Mouse (Mus musculus) liver, embryonic 12.5 days (tissue): ENCODE measurements around the gene Mfap2. TPM values are rescaled to one million over a fixed set of nuclear protein-coding genes. Genes with fewer than 3 reads are reported as not detected.

ENCODE experiments used
- ATAC-seq: fragments of 200-750 bp; cut with Nextera tagmentation; 2 replicates; pipeline ENCODE4 v1.8.0; 2017; ENCODE audit warnings: moderate number of reproducible peaks, mild to moderate bottlenecking, moderate library complexity
- H3K27ac ChIP-seq: fragments of 300-500 bp; sonication (generic); 2 replicates; pipeline ENCODE4 v1.5.1; 2016; ENCODE audit warnings: mild to moderate bottlenecking
- H3K27me3 ChIP-seq: fragments of 300-500 bp; sonication (generic); replicated peaks from 2 replicates; pipeline ENCODE4 v1.6.1; 2016; ENCODE audit warnings: mild to moderate bottlenecking, moderate library complexity
- H3K36me3 ChIP-seq: fragments of 300-500 bp; sonication (generic); 2 replicates; pipeline ENCODE4 v1.6.1; 2016; ENCODE audit warnings: mild to moderate bottlenecking, moderate library complexity
- H3K4me1 ChIP-seq: fragments of 300-500 bp; sonication (generic); 2 replicates; pipeline ENCODE4 v1.6.1; 2016
- H3K4me2 ChIP-seq: fragments of 300-500 bp; sonication (generic); 2 replicates; pipeline ENCODE4 v1.6.1; 2016; ENCODE audit warnings: mild to moderate bottlenecking, moderate library complexity
- H3K4me3 ChIP-seq: fragments of 300-500 bp; sonication (generic); 2 replicates; pipeline ENCODE4 v1.5.1; 2016; ENCODE audit warnings: mild to moderate bottlenecking, moderate library complexity
- H3K9ac ChIP-seq: fragments of 300-500 bp; sonication (generic); 2 replicates; pipeline ENCODE4 v1.6.1; 2016; ENCODE audit warnings: mild to moderate bottlenecking, moderate library complexity
- H3K9me3 ChIP-seq: fragments of 300-500 bp; sonication (generic); replicated peaks from 2 replicates; pipeline ENCODE4 v1.6.1; 2016; ENCODE audit warnings: mild to moderate bottlenecking, moderate library complexity
- WGBS: fragments of 180-500 bp; shearing (Covaris S2); methylation state at CpG from one replicate; pipeline ENCODE4 v1.1.7; 2016; ENCODE audit not compliant: insufficient replicate concordance; 5-methylcytosine and 5-hydroxymethylcytosine counted together
- polyA plus RNA-seq: library from polyadenylated mRNA; unstranded; fragments of >200 nt; fragmentation: Nextera tagmentation; extraction: Ambion mirVana; gene quantifications from 2 replicates; pipeline ENCODE4 v1.2.1, GENCODE M21; 2016

The Mfap2 gene
- polyA plus RNA-seq, 1 experiment from 2014 or later = 40.7 TPM

- Histone ChIP-seq H3K36me3 (peaks cover 26% of the 10 kb centered on the region), H3K27me3 (no peaks in the 10 kb centered on the region; the same call in 1 of the 2 replicates), H3K4me2 (no peak overlapping the region), H3K4me1 (peaks cover 37% of the 10 kb centered on the region), H3K9ac (no peak overlapping the region), H3K4me3 (no peak overlapping the region), H3K27ac (no peak overlapping the region), H3K9me3 (no peaks in the 10 kb centered on the region)
- ATAC-seq = no peak
- WGBS = 80% methylated on average over 14 of the region's 14 CpGs
Observed at GRCm38 (mm10) chr4:140989447-140989846, 20.8 kb upstream of the Mfap2 start.

- Histone ChIP-seq H3K9ac (no peak overlapping the region), H3K4me2 (no peak overlapping the region), H3K9me3 (no peaks in the 10 kb centered on the region), H3K27me3 (no peaks in the 10 kb centered on the region), H3K4me3 (no peak overlapping the region), H3K27ac (no peak overlapping the region), H3K4me1 (peaks cover 34% of the 10 kb centered on the region), H3K36me3 (peaks cover 54% of the 10 kb centered on the region)
- ATAC-seq = no peak
- 83% methylated on average over 20 of the region's 20 CpGs for WGBS
Observed at GRCm38 (mm10) chr4:140992215-140992614, 18.0 kb upstream of the Mfap2 start.

- H3K36me3 ChIP-seq = peaks cover 67% of the 10 kb centered on the region
- no peak for ATAC-seq
- H3K9ac ChIP-seq = no peak overlapping the region
- no peaks in the 10 kb centered on the region for H3K27me3 ChIP-seq
- H3K9me3 ChIP-seq = no peaks in the 10 kb centered on the region
- H3K4me1 ChIP-seq = peaks cover 23% of the 10 kb centered on the region
- no peak overlapping the region for H3K4me2 ChIP-seq
- 80% methylated on average over 8 of the region's 8 CpGs for WGBS
- no peak overlapping the region for H3K4me3 ChIP-seq
- no peak overlapping the region for H3K27ac ChIP-seq
Observed at GRCm38 (mm10) chr4:140993846-140994245, 16.4 kb upstream of the Mfap2 start.

GRCm38 (mm10) chr4:140995811-140996210, 14.4 kb upstream of the Mfap2 start:
- Histone ChIP-seq H3K4me3 (no peak overlapping the region), H3K4me2 (no peak overlapping the region), H3K27me3 (no peaks in the 10 kb centered on the region), H3K9ac (no peak overlapping the region), H3K27ac (no peak overlapping the region), H3K4me1 (peaks cover 16% of the 10 kb centered on the region), H3K9me3 (no peaks in the 10 kb centered on the region), H3K36me3 (peaks cover 84% of the 10 kb centered on the region)
- no peak for ATAC-seq
- WGBS = 74% methylated on average over 8 of the region's 8 CpGs

- no peak overlapping the region; the same call in 1 of the 2 replicates for H3K9ac ChIP-seq
- H3K4me2 ChIP-seq = 0 out of 2 replicates have a peak overlapping the region, but pooled peaks have one; percentile 4
- peaks cover 93% of the 10 kb centered on the region for H3K36me3 ChIP-seq
- H3K27me3 ChIP-seq = no peaks in the 10 kb centered on the region
- no peak overlapping the region for H3K27ac ChIP-seq
- 39% methylated on average over 9 of the region's 9 CpGs for WGBS
- no peaks in the 10 kb centered on the region for H3K9me3 ChIP-seq
- no peak overlapping the region for H3K4me3 ChIP-seq
- peaks cover 16% of the 10 kb centered on the region for H3K4me1 ChIP-seq
- ATAC-seq = peak; percentile 66
Observed at GRCm38 (mm10) chr4:140996812-140997211, 13.4 kb upstream of the Mfap2 start.

GRCm38 (mm10) chr4:141005983-141006382, 4.2 kb upstream of the Mfap2 start:
- no peak for ATAC-seq
- Histone ChIP-seq H3K4me3 (no peak overlapping the region), H3K9ac (no peak overlapping the region), H3K4me1 (peaks cover 25% of the 10 kb centered on the region), H3K9me3 (no peaks in the 10 kb centered on the region), H3K27me3 (peaks cover 17% of the 10 kb centered on the region), H3K27ac (peak overlapping the region; percentile 36; the same call in 1 of the 2 replicates), H3K4me2 (no peak overlapping the region), H3K36me3 (peaks cover 68% of the 10 kb centered on the region)
- 77% methylated on average over 13 of the region's 13 CpGs for WGBS

- Histone ChIP-seq H3K4me1 (peaks cover 27% of the 10 kb centered on the region), H3K4me3 (no peak overlapping the region), H3K27ac (peak overlapping the region; percentile 19; the same call in 1 of the 2 replicates), H3K27me3 (peaks cover 38% of the 10 kb centered on the region), H3K36me3 (peaks cover 48% of the 10 kb centered on the region), H3K4me2 (peak overlapping the region; percentile 15; the same call in 1 of the 2 replicates), H3K9me3 (no peaks in the 10 kb centered on the region), H3K9ac (no peak overlapping the region)
- peak; percentile 85 for ATAC-seq
- 42% methylated on average over 8 of the region's 8 CpGs for WGBS
Observed at GRCm38 (mm10) chr4:141008028-141008427, 2.2 kb upstream of the Mfap2 start.

GRCm38 (mm10) chr4:141010526-141010925, 308 bp downstream of the Mfap2 start:
- H3K9me3 ChIP-seq = no peaks in the 10 kb centered on the region
- 4% methylated on average over 26 of the region's 26 CpGs for WGBS
- ATAC-seq = no peak

GRCm38 (mm10) chr4:141010941-141011429, 767 bp downstream of the Mfap2 start:
- peaks cover 45% of the 10 kb centered on the region for H3K27me3 ChIP-seq
- H3K9me3 ChIP-seq = no peaks in the 10 kb centered on the region
- WGBS = 19% methylated on average over 17 of the region's 17 CpGs
- H3K4me2 ChIP-seq = peak overlapping the region; percentile 68
- H3K36me3 ChIP-seq = peaks cover 22% of the 10 kb centered on the region
- peak overlapping the region; percentile 37; the same call in 1 of the 2 replicates for H3K9ac ChIP-seq
- peaks cover 27% of the 10 kb centered on the region for H3K4me1 ChIP-seq
- no peak for ATAC-seq
- no peak overlapping the region for H3K27ac ChIP-seq
- peak overlapping the region; percentile 47 for H3K4me3 ChIP-seq

More at GRCm38 (mm10) chr4:141010526-141010925, 308 bp downstream of the Mfap2 start:
- Histone ChIP-seq H3K27me3 (peaks cover 45% of the 10 kb centered on the region), H3K4me3 (peak overlapping the region; percentile 47), H3K4me1 (peaks cover 27% of the 10 kb centered on the region), H3K4me2 (peak overlapping the region; percentile 68), H3K36me3 (peaks cover 27% of the 10 kb centered on the region), H3K9ac (peak overlapping the region; percentile 37; the same call in 1 of the 2 replicates), H3K27ac (0 out of 2 replicates have a peak overlapping the region, but pooled peaks have one; percentile 7)

GRCm38 (mm10) chr4:141011556-141012328, 1.5 kb downstream of the Mfap2 start:
- WGBS = 60% methylated on average over 14 of the region's 14 CpGs
- peak overlapping the region; percentile 47 for H3K4me3 ChIP-seq
- H3K9me3 ChIP-seq = no peaks in the 10 kb centered on the region
- no peak overlapping the region for H3K9ac ChIP-seq
- peaks cover 15% of the 10 kb centered on the region for H3K36me3 ChIP-seq
- peaks cover 27% of the 10 kb centered on the region for H3K4me1 ChIP-seq
- ATAC-seq = no peak
- no peak overlapping the region for H3K27ac ChIP-seq
- peaks cover 45% of the 10 kb centered on the region for H3K27me3 ChIP-seq
- H3K4me2 ChIP-seq = peak overlapping the region; percentile 68

GRCm38 (mm10) chr4:141012558-141012957, 2.3 kb downstream of the Mfap2 start:
- Histone ChIP-seq H3K4me2 (no peak overlapping the region), H3K9ac (no peak overlapping the region), H3K27me3 (peaks cover 45% of the 10 kb centered on the region), H3K36me3 (peaks cover 9% of the 10 kb centered on the region), H3K4me3 (no peak overlapping the region), H3K9me3 (no peaks in the 10 kb centered on the region), H3K4me1 (peaks cover 27% of the 10 kb centered on the region), H3K27ac (no peak overlapping the region)
- no peak for ATAC-seq
- whole genome bisulfite sequencing = 71% methylated on average over 10 of the region's 10 CpGs

- Histone ChIP-seq H3K27ac (no peak overlapping the region), H3K4me3 (no peak overlapping the region), H3K9ac (no peak overlapping the region), H3K36me3 (peaks cover 4% of the 10 kb centered on the region; the same call in 1 of the 2 replicates), H3K4me2 (no peak overlapping the region), H3K4me1 (peaks cover 14% of the 10 kb centered on the region; the same call in 1 of the 2 replicates), H3K9me3 (no peaks in the 10 kb centered on the region), H3K27me3 (peaks cover 45% of the 10 kb centered on the region)
- WGBS = 53% methylated on average over 8 of the region's 8 CpGs
- no peak for ATAC-seq
Observed at GRCm38 (mm10) chr4:141014114-141014513, 3.9 kb downstream of the Mfap2 start.
